Mouse (Mus musculus): ENCODE results near the gene Pqlc2. TPM values are rescaled to one million over a fixed set of nuclear protein-coding genes. Genes with fewer than 3 reads are reported as not detected.

The Pqlc2 gene
- total RNA-seq, 2 experiments from 2014 or later, result 11.9 to 16.8 TPM

- no peak for DNase-seq (ENCODE audit: low spot score in 2 of 2)
Observed at GRCm38 (mm10) chr4:139266500-139266865, 44.0 kb downstream of the Pqlc2 start.

GRCm38 (mm10) chr4:139265783-139266499, 44.6 kb downstream of the Pqlc2 start:
- DNase-seq (ENCODE audit: low spot score in 2 of 2), result no peak

- no peak for DNase-seq (ENCODE audit: low spot score in 2 of 2)
Observed at GRCm38 (mm10) chr4:139262981-139263380, 47.5 kb downstream of the Pqlc2 start.

GRCm38 (mm10) chr4:139259302-139259871, 51.1 kb downstream of the Pqlc2 start:
- no peak for DNase-seq (ENCODE audit: low spot score in 2 of 2)

DNA sequence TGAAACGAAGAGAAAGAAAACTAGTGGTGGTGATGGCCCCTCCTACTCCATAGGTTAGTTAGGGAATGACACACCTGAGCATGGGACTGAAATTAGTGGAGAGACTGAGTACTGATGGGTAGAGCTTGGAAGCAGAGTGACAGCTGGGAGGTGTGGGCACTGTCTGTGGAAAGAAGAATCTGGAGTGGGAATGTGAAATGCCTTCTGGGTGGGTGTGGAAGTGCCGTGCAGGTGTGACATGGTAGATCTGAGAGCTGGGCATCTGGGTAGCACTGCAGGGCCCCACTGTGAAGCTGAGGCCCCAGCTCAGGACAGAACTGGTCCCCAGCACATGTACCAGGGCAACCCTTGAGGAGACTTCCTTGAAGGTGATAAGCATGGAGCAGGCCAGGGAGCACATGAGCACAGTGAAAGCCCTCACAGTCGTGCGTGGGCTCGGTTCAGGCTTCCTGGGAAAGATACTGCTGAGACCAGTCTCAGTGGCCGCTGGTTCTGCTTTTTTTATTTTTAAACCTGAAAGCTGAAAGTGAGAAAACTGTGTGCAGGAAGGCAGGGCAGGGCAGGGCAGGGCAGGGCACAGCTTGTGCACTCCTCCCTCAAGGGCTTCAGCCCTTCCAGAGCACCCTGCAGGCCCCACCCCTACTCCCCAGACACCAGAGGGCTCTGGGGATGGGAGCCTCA, 51.7 kb downstream of the Pqlc2 start:
- DNase-seq (ENCODE audit: low spot score in 2 of 2), result no peak

GRCm38 (mm10) chr4:139256708-139257107, 53.8 kb downstream of the Pqlc2 start:
- no peak for DNase-seq (ENCODE audit: low spot score in 2 of 2)

DNA sequence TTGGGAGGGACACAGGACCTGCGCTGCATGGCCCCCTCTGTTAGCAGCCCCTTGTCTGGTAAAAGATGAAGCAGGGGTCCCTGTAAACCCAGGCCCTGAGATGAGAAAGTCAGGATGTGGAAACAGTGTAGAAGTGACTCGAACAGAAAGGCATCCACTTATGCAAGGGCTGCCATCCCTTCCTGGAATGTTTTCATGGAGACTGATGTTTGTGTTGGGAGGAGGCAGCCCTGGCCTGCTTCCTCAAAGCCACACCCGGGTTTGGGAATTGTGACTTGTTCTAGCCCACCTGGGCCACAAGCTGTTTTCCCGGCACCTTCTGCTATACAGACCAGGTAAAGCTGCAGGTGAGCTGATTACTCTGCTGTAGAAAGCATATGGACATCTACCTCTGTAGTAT, 54.4 kb downstream of the Pqlc2 start:
- DNase-seq (ENCODE audit: low spot score in 2 of 2), result no peak

DNA sequence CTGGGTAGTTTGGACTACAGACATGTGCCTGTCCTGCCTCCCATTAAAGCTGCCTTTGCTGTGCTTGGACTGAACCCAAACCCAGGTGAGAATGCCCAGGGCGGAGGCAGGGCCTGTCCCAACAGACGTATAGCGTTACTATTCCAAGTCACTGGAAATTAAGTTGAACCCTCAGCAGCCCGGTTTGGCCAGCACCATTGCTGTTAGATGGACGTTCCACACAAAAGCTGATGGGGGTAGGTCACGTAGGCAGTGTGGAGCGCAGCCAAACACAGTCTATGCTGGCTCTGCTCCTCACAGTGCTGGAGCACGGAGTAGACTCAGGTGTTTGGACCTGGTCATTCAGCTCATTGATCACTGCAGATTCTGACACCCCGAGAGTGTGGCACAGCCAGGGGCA, 57.3 kb downstream of the Pqlc2 start:
- DNase-seq (ENCODE audit: low spot score in 2 of 2), result no peak

- peak; percentile 66 to 68 for DNase-seq (ENCODE audit: low spot score in 2 of 2)
Observed at GRCm38 (mm10) chr4:139252051-139252760, 58.3 kb downstream of the Pqlc2 start.

DNA sequence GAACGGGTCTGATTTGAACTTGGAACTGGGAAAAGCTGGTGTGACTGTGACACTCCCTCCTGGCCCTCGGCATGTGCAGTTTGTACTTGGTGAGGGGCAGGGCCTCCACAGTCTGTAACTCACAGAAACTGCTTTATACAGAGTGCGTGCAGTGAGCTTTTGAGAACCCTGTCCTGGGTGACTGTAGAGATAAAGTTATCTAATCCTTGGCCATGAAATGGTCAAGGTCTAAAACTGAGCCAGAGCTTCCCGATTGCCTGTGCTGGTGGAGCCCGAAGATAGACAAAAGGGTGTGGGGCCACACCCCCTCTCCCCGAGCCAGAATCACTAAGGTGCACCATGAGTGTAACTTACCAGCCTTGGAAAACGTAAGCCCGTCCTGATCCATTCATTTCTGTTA, 59.6 kb downstream of the Pqlc2 start:
- DNase-seq (ENCODE audit: low spot score in 2 of 2), result no peak

DNA sequence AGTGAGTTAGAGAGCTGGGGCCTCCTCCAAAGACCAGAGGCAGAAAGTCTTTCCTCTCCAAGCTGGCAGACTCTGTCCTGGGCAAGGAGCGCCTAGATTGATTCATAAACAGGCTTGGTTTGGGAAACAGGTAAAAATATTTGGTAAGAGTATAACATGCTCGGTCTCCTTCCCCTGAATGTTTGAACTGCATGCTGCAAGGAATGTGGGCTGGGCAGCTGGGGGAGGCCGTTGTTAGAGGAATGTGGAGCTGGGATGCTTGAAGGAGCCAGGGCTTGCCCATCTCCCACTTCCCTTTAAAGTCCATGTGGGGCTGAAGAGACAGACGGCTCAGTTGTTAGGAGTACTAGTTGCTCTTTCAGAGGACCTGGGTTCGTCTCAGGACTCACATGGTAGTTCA, 60.5 kb downstream of the Pqlc2 start:
- DNase-seq (ENCODE audit: low spot score in 2 of 2), result no peak

DNA sequence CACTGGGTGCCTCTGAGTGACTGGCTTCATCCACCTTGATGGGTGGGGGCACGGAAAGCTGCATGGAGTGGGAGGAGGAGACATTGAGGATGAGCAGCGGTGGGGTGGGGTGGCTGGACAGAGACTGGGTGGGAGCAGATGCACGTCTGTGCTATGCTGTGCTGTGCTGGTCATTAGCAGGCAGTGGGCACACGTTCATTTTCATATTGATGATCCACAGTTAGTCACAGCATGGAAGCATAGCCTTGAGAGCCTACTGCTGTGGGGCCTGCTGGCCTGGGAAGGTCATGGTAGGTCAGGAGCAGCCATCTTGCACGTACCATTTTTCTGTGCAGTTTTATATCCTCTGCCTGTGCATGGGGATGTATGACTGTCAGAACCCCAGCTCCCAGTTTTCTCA, 61.8 kb downstream of the Pqlc2 start:
- DNase-seq (ENCODE audit: low spot score in 2 of 2), result no peak

DNA sequence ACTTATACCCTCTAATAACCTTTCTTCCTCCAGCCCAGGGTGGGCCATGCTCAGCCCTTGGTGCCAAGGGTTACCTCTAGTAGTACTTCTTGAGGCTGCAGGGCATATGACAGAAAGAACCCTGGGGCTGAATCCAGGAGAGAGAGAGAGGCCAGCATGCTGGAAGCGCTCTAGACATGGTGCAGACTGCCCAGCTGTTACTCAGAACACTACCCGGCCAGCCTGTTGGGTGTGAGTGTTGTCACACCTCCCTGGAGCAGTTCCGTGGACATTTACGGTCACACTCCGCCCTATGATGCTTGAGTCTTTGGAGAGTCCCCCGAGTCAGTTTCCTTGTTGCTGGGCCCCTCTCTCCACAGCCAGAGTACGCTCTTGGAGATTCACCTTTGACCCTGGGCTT, 62.5 kb downstream of the Pqlc2 start:
- no peak for DNase-seq (ENCODE audit: low spot score in 2 of 2)

GRCm38 (mm10) chr4:139246130-139246877, 64.2 kb downstream of the Pqlc2 start:
- no peak for DNase-seq (ENCODE audit: low spot score in 2 of 2)

DNA sequence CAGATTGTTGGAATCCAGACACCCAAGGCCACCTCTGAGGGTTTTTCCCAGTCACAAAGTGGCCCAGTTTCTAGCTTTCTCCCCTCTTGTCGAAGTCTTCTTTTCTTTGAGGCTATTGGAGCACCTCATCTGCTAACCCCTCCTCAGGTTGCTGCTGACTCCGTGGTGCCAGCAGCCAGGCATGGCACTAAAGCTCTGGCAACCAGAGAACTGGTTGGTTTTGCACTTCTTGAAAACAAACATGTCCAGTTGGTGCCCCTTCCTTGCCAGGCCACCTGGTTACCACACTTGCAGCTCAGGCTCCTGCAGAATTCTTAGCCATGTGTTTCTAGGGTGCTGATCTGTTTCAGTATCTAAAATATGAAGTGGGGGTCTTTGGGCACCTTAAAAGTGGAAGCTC, 65.0 kb downstream of the Pqlc2 start:
- no peak for DNase-seq (ENCODE audit: low spot score in 2 of 2)

DNA sequence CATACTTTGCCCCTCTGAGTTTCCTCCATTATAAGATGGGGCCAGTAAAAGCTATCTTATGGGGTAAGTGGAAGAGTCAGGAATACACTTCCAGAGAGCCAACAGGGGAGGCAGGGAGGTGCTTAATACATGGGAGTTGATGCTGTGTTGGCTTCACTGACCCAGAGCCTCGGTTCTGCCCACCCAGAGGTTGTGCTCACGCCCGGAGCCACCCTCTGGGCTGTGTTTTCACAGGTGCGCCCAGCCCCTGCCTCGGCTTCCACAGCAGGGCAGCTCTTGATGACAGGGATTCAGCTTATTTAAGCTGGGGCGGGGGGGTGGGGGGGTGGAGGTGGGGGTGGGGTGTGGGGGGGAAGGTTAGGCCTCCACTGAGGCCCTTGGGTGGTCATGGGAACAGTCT, 65.7 kb downstream of the Pqlc2 start:
- DNase-seq (ENCODE audit: low spot score in 2 of 2), result no peak

DNA sequence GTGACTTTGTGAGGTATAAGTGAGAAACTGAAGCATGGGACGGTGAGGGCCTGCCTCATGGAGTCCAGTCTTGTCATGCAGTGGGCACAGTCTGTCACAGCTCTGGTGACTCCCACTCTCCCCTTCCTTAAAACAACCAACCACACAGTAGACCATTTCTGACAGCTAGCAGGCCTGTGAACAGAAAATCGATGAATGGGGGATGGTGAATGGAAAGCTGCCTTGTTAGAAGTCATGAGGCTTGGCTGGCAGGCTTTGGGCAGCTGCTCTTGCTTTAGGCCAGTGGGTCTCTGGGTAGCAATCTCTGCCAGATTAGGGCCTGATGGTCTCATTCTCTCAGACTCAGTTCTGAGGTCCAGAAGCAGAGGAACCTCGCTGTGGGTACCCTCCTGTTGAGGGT, 66.3 kb downstream of the Pqlc2 start:
- no peak for DNase-seq (ENCODE audit: low spot score in 2 of 2)

All from layer of hippocampus, postnatal 14 days (tissue).